Mouse (Mus musculus) macrophage (primary cell): Measurements from ENCODE around the gene Adamts7. TPM values are rescaled to one million over a fixed set of nuclear protein-coding genes. Genes with fewer than 3 reads are reported as not detected.
A peak's percentile ranks its signal among the peaks of the same experiment; 100 is the strongest.

ENCODE experiments used
- H3K27ac ChIP-seq: fragments of 350-480 bp; formaldehyde crosslinking; 2 replicates; pipeline ENCODE4 v1.9.0; 2021
- H3K36me3 ChIP-seq: fragments of 350-480 bp; formaldehyde crosslinking; 2 replicates; pipeline ENCODE4 v1.9.0; 2021; ENCODE audit errors: inconsistent target
- H3K4me3 ChIP-seq: fragments of 350-480 bp; formaldehyde crosslinking; 2 replicates; pipeline ENCODE4 v1.9.0; 2021; ENCODE audit errors: inconsistent target
- H3K79me2 ChIP-seq: fragments of 350-480 bp; formaldehyde crosslinking; 2 replicates; pipeline ENCODE4 v1.9.0; 2021; ENCODE audit errors: inconsistent target
- WGBS: methylation state at CpG from one replicate; pipeline ENCODE4 v1.1.7; 2026; ENCODE audit warnings: inconsistent platforms; ENCODE audit not compliant: missing documents; 5-methylcytosine and 5-hydroxymethylcytosine counted together
- polyA plus RNA-seq: library from polyadenylated mRNA; stranded (reverse); fragments of 250-400 nt; gene quantifications from 3 replicates; pipeline ENCODE4 v1.2.4, GENCODE M21; 2018; ENCODE audit warnings: inconsistent platforms

The Adamts7 gene
- polyA plus RNA-seq, 1 experiment from 2014 or later: not detected

DNA sequence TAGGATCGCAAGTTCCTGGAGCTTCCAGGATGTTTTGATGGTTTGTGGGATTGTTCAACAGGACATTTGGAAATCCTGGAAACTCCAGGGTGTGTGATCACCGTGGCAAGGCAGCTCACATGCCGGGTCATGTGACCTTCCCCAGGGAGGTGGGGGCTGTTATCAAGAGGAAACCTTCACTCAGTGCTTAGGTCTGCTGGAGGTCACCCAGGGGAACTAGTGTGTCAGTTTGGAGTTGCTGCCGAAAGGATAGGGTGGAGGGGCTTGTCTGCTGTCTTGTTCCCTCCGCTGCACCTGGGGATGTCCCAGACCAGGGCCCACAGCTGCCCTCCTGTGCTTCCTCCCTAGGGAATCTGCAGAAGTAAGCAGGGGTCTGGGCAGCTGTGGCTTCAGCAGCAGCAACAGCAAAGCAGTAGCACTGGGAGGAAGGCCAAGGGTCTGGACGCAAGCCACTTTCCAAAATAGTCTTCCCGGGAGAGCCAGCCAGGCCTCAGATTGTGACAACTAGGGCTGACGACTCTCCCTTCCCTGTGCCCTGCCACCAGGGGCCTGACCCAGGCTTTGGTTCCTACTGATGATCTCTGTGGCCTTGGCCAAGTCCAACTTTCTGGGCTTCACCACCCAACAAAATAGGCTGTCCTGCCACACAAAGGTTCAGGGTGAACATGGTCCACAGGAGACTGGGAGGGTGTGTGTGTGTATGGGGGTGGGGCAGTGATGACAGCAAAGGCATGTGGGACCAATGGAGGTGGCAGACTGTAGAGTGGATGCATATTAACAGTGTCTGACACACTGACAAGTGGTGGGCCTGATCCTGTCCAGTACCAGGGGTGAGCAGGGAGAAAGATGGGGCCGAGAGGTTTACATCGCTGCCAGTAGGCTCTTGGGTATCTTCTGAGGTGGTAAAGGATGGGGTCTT is 35.9 kb downstream of the Adamts7 start:
- WGBS: 75% methylated on average over 9 of the region's 10 CpGs
- Histone ChIP-seq H3K4me3 (no peak overlapping the region), H3K27ac (no peak overlapping the region), H3K79me2 (no peaks in the 10 kb centered on the region), H3K36me3 (peaks cover 29% of the 10 kb centered on the region)

GRCm38 (mm10) chr9:90199611-90200010 is 36.7 kb downstream of the Adamts7 start:
- H3K4me3 ChIP-seq: no peak overlapping the region
- H3K36me3 ChIP-seq: peaks cover 38% of the 10 kb centered on the region
- no peaks in the 10 kb centered on the region for H3K79me2 ChIP-seq
- no peak overlapping the region for H3K27ac ChIP-seq
- WGBS: 95% methylated on average over 17 of the region's 18 CpGs

- Histone ChIP-seq H3K36me3 (peaks cover 47% of the 10 kb centered on the region), H3K27ac (no peak overlapping the region), H3K4me3 (no peak overlapping the region), H3K79me2 (no peaks in the 10 kb centered on the region)
- 93% methylated on average over 4 of the region's 4 CpGs for WGBS
These were observed 37.6 kb downstream of the Adamts7 start for GRCm38 (mm10) chr9:90200501-90200900.

DNA sequence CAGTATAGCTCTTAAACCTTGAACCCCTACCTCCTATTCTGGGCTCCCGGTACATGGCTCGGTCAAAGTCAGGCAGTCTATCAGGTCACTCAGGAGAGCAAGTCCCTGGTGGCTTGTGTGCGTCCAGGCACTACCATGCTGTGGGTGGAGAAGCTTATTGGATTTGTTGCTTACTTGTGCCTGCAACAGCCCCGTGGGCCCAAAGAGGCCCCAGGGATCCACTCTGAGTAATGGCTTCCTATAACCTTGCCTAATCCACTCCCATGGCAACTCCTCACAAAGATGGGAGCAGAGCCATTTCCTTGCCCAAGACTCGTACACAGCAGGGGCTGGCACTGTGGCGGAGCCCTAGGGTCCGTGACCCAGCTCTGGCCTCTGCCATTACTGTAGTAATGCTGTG is 38.2 kb downstream of the Adamts7 start:
- Histone ChIP-seq H3K4me3 (no peak overlapping the region), H3K79me2 (no peaks in the 10 kb centered on the region), H3K36me3 (peaks cover 53% of the 10 kb centered on the region), H3K27ac (no peak overlapping the region)
- WGBS: 97% methylated on average over 7 of the region's 7 CpGs

DNA sequence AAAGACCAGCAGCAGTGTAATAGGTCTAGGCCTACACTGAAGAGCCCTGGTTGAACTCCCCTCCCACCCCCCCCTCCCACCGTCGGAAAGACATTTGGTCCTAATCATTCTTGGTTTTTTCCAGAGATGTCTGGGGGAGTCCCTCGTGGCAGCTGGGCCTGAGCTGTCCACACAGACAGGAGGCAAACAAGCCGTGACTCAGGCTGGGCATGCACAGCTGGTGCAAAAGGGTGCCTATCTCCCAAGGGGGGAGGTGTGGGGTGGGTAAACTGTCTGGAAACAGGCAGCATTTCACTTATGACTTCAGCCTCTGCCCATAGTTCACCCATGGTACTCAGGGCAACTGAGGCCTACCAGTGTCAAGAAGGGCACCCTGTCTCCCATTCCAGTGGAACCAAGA is 38.7 kb downstream of the Adamts7 start:
- H3K4me3 ChIP-seq: no peak overlapping the region
- peaks cover 55% of the 10 kb centered on the region for H3K36me3 ChIP-seq
- H3K27ac ChIP-seq: no peak overlapping the region
- 87% methylated on average over 4 of the region's 4 CpGs for WGBS
- H3K79me2 ChIP-seq: no peaks in the 10 kb centered on the region

- Histone ChIP-seq H3K36me3 (peaks cover 71% of the 10 kb centered on the region), H3K4me3 (no peak overlapping the region), H3K79me2 (no peaks in the 10 kb centered on the region), H3K27ac (no peak overlapping the region)
- WGBS: 98% methylated on average over 5 of the region's 5 CpGs
These were observed 40.4 kb downstream of the Adamts7 start for GRCm38 (mm10) chr9:90203233-90203632.

GRCm38 (mm10) chr9:90204396-90204915 is 41.6 kb downstream of the Adamts7 start:
- Histone ChIP-seq H3K4me3 (no peak overlapping the region), H3K27ac (no peak overlapping the region), H3K79me2 (no peaks in the 10 kb centered on the region), H3K36me3 (peaks cover 82% of the 10 kb centered on the region)
- WGBS: 95% methylated on average over 8 of the region's 8 CpGs

- H3K79me2 ChIP-seq: no peaks in the 10 kb centered on the region
- H3K27ac ChIP-seq: no peak overlapping the region
- WGBS: 47% methylated on average over 2 of the region's 2 CpGs
- H3K4me3 ChIP-seq: no peak overlapping the region
- H3K36me3 ChIP-seq: peaks cover 91% of the 10 kb centered on the region
These were observed 43.6 kb downstream of the Adamts7 start for GRCm38 (mm10) chr9:90206500-90206899.

DNA sequence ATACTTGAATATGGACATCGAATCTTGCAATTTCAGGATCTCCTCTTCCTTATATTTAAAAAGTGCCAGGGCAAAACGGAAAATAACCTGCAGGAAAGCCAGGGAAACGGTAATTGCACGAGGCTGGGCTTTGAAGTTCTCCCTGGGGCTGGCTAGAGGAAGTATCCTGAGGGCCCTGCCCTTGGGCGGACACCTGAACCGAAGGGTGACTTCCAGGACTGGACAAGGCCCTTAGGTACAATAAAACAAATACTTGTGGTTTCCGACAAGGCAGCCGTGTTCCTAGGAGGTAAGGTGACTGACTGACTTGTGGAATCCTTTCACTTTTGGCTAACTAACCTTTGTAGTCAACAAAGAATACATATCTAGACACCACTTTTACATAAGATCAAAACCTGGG is 44.9 kb downstream of the Adamts7 start:
- H3K79me2 ChIP-seq: peaks cover 12% of the 10 kb centered on the region; the same call in 1 of the 2 replicates
- peaks cover 80% of the 10 kb centered on the region for H3K36me3 ChIP-seq
- H3K27ac ChIP-seq: no peak overlapping the region
- 85% methylated on average over 8 of the region's 8 CpGs for WGBS
- no peak overlapping the region for H3K4me3 ChIP-seq

- H3K79me2 ChIP-seq: peaks cover 21% of the 10 kb centered on the region; the same call in 1 of the 2 replicates
- peaks cover 80% of the 10 kb centered on the region for H3K36me3 ChIP-seq
- 69% methylated on average over 6 of the region's 6 CpGs for WGBS
- H3K27ac ChIP-seq: no peak overlapping the region
- no peak overlapping the region for H3K4me3 ChIP-seq
These were observed 45.8 kb downstream of the Adamts7 start for GRCm38 (mm10) chr9:90208655-90209054.

DNA sequence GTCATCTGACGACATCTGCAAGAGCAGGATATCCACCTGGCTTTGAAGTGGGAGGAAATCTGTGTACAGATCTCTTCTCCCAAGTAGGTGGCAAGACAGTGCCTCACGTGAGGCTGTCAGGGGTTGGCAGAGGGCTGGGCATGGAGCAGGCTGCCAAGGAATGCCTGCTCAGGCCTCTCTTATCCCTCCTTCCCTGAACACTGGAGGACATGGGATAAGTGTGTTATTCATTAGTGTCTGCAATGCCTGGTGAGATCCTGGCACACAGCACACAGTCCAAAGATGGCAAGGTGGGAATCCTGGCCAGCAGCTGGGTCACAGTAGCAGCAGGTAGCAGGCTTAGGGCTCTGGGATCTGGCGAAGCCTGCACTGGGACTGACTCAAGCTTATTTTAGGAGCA is 50.3 kb downstream of the Adamts7 start:
- peaks cover 59% of the 10 kb centered on the region for H3K36me3 ChIP-seq
- 89% methylated on average over 3 of the region's 3 CpGs for WGBS
- no peak overlapping the region for H3K27ac ChIP-seq
- no peak overlapping the region for H3K4me3 ChIP-seq
- H3K79me2 ChIP-seq: peaks cover 39% of the 10 kb centered on the region; the same call in 1 of the 2 replicates

DNA sequence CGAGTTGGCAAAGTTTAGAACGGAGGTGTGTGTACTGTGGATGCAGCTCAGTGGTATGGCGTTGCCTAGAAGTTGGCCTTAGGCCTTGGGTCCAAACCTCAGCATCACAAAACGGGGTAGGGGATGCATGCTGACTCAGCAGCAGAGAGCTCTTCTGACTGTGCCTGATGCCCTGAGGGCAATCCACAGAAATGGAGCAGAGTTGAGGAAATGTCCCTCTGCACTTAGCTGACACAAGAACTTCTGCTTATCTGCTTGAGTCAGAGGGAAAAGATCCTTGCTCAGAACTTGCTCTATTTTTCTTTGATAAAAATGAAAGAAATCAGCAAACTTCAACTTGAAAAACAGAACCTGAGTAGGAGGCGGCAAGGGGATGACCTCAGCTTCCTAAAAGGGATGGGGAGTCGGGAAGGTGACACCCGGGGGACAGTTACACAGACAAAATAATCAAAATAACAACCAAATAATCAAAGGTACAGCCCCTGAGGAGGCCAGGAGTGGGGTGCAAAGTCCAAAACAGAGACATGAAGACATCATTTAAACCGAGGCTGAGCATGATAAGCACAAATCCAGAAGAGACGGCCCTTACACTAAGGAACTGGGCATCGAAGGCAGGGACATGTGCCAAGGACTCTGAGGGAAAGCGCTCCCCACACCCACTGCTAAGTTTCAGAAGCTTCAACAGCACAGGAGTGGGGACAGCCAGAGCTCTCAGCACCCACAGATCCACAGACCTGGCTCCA is 53.6 kb downstream of the Adamts7 start:
- H3K36me3 ChIP-seq: peaks cover 64% of the 10 kb centered on the region
- WGBS: 80% methylated on average over 11 of the region's 11 CpGs
- H3K4me3 ChIP-seq: no peak overlapping the region
- peaks cover 39% of the 10 kb centered on the region; the same call in 1 of the 2 replicates for H3K79me2 ChIP-seq
- peak overlapping the region; percentile 66 for H3K27ac ChIP-seq

DNA sequence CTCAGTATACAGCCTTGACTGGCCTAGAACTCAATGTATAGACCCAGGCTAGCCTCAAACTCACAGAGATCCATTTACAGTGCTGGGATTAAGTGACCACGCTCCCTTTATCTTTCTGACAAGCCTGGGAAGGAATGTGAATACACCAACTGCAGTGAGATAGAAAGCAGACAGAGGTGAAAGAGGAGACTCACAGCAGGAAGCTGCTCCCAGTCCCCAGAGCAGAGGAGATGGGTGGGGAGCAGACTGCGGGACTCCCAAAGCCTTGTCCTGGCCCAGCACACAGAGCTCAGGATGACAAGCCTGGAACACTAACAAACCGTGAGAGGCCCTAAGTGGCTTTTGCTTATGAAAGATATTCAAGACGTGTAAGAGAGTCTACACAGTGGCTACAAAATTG is 54.6 kb downstream of the Adamts7 start:
- 95% methylated on average over 4 of the region's 4 CpGs for WGBS
- H3K4me3 ChIP-seq: no peak overlapping the region
- H3K79me2 ChIP-seq: peaks cover 29% of the 10 kb centered on the region; the same call in 1 of the 2 replicates
- H3K27ac ChIP-seq: 0 out of 2 replicates have a peak overlapping the region, but pooled peaks have one; percentile 66
- peaks cover 72% of the 10 kb centered on the region for H3K36me3 ChIP-seq

DNA sequence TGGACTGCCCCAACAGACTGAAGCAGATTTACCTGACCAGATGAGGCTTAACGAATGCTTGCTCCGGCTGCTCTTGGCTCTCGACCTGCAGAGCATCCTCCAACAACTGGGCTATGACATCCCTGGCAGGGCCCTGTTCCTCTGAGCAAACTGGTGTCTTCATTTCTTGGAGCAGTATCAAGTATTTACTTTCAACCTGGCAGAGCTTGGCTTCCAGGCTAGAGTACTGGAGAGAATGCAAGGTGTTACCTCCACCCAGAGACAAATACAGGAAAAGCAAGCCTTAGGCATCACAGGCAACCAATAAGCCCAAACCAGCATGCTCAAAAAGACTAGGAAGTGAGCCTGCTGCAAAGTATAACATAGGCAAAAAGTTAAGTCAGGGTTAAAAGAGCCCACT is 59.4 kb downstream of the Adamts7 start:
- H3K79me2 ChIP-seq: peaks cover 10% of the 10 kb centered on the region; the same call in 1 of the 2 replicates
- H3K36me3 ChIP-seq: peaks cover 75% of the 10 kb centered on the region
- H3K27ac ChIP-seq: no peak overlapping the region
- H3K4me3 ChIP-seq: no peak overlapping the region
- 93% methylated on average over 3 of the region's 3 CpGs for WGBS
